Mouse (Mus musculus): ENCODE measurements at regions not wholly inside any gene's neighbourhood (a gene's known extent, or its start where the extent isn't known, plus 50 kb on each side); places are given as distances from the start of the nearest gene placed in this dataset.

GRCm38 (mm10) chr4:54282934-54283333 lies 457.1 kb downstream of the Tmem38b start:
- no peaks in the 10 kb centered on the region for H3K36me3 ChIP-seq (ENCODE audit: insufficient read depth, low read length)

DNA sequence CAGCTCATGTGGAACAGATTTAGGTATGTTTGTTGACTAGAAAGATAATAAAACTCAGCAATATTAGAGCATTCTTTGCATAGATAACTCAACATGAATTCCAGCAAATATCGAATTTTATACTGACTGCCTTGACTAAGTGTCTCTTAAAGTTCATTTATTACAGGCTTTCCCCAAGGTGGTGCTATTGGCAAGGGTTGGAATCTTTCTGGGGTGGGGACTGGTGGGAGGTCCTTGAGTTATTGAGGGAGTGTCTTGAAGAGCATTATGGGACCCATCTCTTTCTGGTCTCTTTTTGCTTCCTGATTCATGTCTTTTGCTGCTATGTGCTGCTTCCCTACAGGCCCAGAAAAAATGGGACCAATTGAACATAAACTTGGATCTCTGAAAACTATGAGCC lies 488.0 kb downstream of the Tmem38b start:
- WGBS: 83% methylated on average over 1 of the region's 1 CpGs
- Histone ChIP-seq H3K9ac (replicated peaks; ENCODE audit: low read length, poor library complexity, severe bottlenecking) (no peak overlapping the region), H3K36me3 (ENCODE audit: insufficient read depth, low read length) (no peaks in the 10 kb centered on the region), H3K4me3 (ENCODE audit: low read depth, low read length) (no peak overlapping the region), H3K4me1 (ENCODE audit: insufficient read depth, low read length) (no peaks in the 10 kb centered on the region), H3K4me2 (ENCODE audit: low read depth, low read length, poor library complexity, severe bottlenecking) (no peak overlapping the region), H3K27ac (ENCODE audit: low read depth, low read length) (no peak overlapping the region), H3K9me3 (ENCODE audit: low read length) (no peaks in the 10 kb centered on the region), H3K27me3 (ENCODE audit: insufficient read depth, low read length) (no peaks in the 10 kb centered on the region)
- peak; percentile 50 for TF ChIP-seq CTCF (IDR thresholded peaks at IDR 0.05)
- DNase-seq (ENCODE audit: low spot score): no peak
- ATAC-seq (ENCODE audit: low FRiP score): no peak

More at GRCm38 (mm10) chr4:54282934-54283333, 457.1 kb downstream of the Tmem38b start:
- TF ChIP-seq CTCF (IDR thresholded peaks at IDR 0.05): no peak
- no peak overlapping the region for H3K4me2 ChIP-seq (ENCODE audit: low read depth, low read length, poor library complexity, severe bottlenecking)
- 95% methylated on average over 13 of the region's 13 CpGs for WGBS
- H3K27ac ChIP-seq (ENCODE audit: low read depth, low read length): no peak overlapping the region
- no peak for DNase-seq (ENCODE audit: low spot score)
- H3K27me3 ChIP-seq (ENCODE audit: insufficient read depth, low read length): no peaks in the 10 kb centered on the region
- H3K4me1 ChIP-seq (ENCODE audit: insufficient read depth, low read length): no peaks in the 10 kb centered on the region
- ATAC-seq (ENCODE audit: low FRiP score): no peak
- no peaks in the 10 kb centered on the region for H3K9me3 ChIP-seq (ENCODE audit: low read length)
- H3K4me3 ChIP-seq (ENCODE audit: low read depth, low read length): no peak overlapping the region
- no peak overlapping the region for H3K9ac ChIP-seq (replicated peaks; ENCODE audit: low read length, poor library complexity, severe bottlenecking)

DNA sequence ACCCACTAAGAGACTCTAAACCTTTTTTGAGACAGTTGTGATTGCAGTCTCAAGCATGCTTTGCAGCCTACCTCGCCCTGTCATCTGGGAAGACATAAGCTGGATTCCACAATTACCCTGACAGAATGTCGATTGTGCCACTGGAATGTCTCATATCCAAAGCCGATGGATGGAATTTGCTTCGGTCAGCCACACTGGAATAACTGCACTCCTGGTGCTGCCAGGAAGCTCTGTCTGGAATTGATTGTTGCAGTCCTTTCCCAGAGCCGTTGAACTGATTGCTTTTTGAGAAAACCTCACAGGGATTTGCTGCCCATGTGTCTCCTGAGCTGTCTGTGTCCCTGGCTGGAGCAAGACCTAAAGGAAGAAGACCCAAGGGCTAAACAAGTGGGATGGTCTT lies 499.0 kb downstream of the Tmem38b start:
- Histone ChIP-seq H3K4me1 (ENCODE audit: insufficient read depth, low read length) (no peaks in the 10 kb centered on the region), H3K4me3 (ENCODE audit: low read depth, low read length) (no peak overlapping the region), H3K9me3 (ENCODE audit: low read length) (no peaks in the 10 kb centered on the region), H3K27ac (ENCODE audit: low read depth, low read length) (no peak overlapping the region), H3K9ac (replicated peaks; ENCODE audit: low read length, poor library complexity, severe bottlenecking) (no peak overlapping the region), H3K4me2 (ENCODE audit: low read depth, low read length, poor library complexity, severe bottlenecking) (no peak overlapping the region), H3K36me3 (ENCODE audit: insufficient read depth, low read length) (no peaks in the 10 kb centered on the region), H3K27me3 (ENCODE audit: insufficient read depth, low read length) (no peaks in the 10 kb centered on the region)
- DNase-seq (ENCODE audit: low spot score) (no peak), ATAC-seq (ENCODE audit: low FRiP score) (no peak)
- WGBS: 65% methylated on average over 5 of the region's 5 CpGs
- no peak for TF ChIP-seq CTCF (IDR thresholded peaks at IDR 0.05)

GRCm38 (mm10) chr4:54328273-54328672 lies 502.4 kb downstream of the Tmem38b start:
- no peak for ATAC-seq (ENCODE audit: low FRiP score)
- Histone ChIP-seq H3K4me2 (ENCODE audit: low read depth, low read length, poor library complexity, severe bottlenecking) (no peak overlapping the region), H3K9ac (replicated peaks; ENCODE audit: low read length, poor library complexity, severe bottlenecking) (no peak overlapping the region), H3K4me1 (ENCODE audit: insufficient read depth, low read length) (no peaks in the 10 kb centered on the region), H3K27me3 (ENCODE audit: insufficient read depth, low read length) (no peaks in the 10 kb centered on the region), H3K36me3 (ENCODE audit: insufficient read depth, low read length) (no peaks in the 10 kb centered on the region), H3K9me3 (ENCODE audit: low read length) (no peaks in the 10 kb centered on the region), H3K4me3 (ENCODE audit: low read depth, low read length) (no peak overlapping the region), H3K27ac (ENCODE audit: low read depth, low read length) (no peak overlapping the region)
- 53% methylated on average over 5 of the region's 5 CpGs for WGBS
- no peak for TF ChIP-seq CTCF (IDR thresholded peaks at IDR 0.05)
- DNase-seq (ENCODE audit: low spot score): peak; percentile 22

- Histone ChIP-seq H3K36me3 (ENCODE audit: insufficient read depth, low read length) (no peaks in the 10 kb centered on the region), H3K4me1 (ENCODE audit: insufficient read depth, low read length) (no peaks in the 10 kb centered on the region), H3K27me3 (ENCODE audit: insufficient read depth, low read length) (no peaks in the 10 kb centered on the region), H3K9ac (replicated peaks; ENCODE audit: low read length, poor library complexity, severe bottlenecking) (no peak overlapping the region), H3K4me2 (ENCODE audit: low read depth, low read length, poor library complexity, severe bottlenecking) (peak overlapping the region; percentile 24), H3K4me3 (ENCODE audit: low read depth, low read length) (no peak overlapping the region), H3K9me3 (ENCODE audit: low read length) (no peaks in the 10 kb centered on the region), H3K27ac (ENCODE audit: low read depth, low read length) (peak overlapping the region; percentile 47; the same call in 1 of the 2 replicates)
- DNase-seq (ENCODE audit: low spot score): peak; percentile 76
- ATAC-seq (ENCODE audit: low FRiP score): peak; percentile 66
- peak; percentile 69 for TF ChIP-seq CTCF (IDR thresholded peaks at IDR 0.05)
- WGBS: 29% methylated on average over 17 of the region's 17 CpGs
Measured at GRCm38 (mm10) chr4:54328711-54329427, 503.0 kb downstream of the Tmem38b start.

GRCm38 (mm10) chr4:54330686-54331085 lies 504.8 kb downstream of the Tmem38b start:
- no peaks in the 10 kb centered on the region for H3K36me3 ChIP-seq (ENCODE audit: insufficient read depth, low read length)
- WGBS: 75% methylated on average over 3 of the region's 3 CpGs
- no peak overlapping the region for H3K4me3 ChIP-seq (ENCODE audit: low read depth, low read length)
- H3K4me1 ChIP-seq (ENCODE audit: insufficient read depth, low read length): no peaks in the 10 kb centered on the region; the same call in 1 of the 2 replicates
- no peaks in the 10 kb centered on the region for H3K9me3 ChIP-seq (ENCODE audit: low read length)
- no peak overlapping the region for H3K27ac ChIP-seq (ENCODE audit: low read depth, low read length)
- no peak overlapping the region for H3K9ac ChIP-seq (replicated peaks; ENCODE audit: low read length, poor library complexity, severe bottlenecking)
- DNase-seq (ENCODE audit: low spot score) (peak; percentile 27), ATAC-seq (ENCODE audit: low FRiP score) (no peak)
- H3K4me2 ChIP-seq (ENCODE audit: low read depth, low read length, poor library complexity, severe bottlenecking): no peak overlapping the region
- TF ChIP-seq CTCF (IDR thresholded peaks at IDR 0.05): peak; percentile 50
- no peaks in the 10 kb centered on the region for H3K27me3 ChIP-seq (ENCODE audit: insufficient read depth, low read length)

Measured in midbrain, postnatal 0 days (tissue).